Mouse (Mus musculus) thymus, adult 2 months (tissue): ENCODE data around the gene Nufip1. TPM values are rescaled to one million over a fixed set of nuclear protein-coding genes. Genes with fewer than 3 reads are reported as not detected.

Experiments used
- DNase-seq: peaks from one replicate; pipeline ENCODE4 v3.0.0; 2021
- H3K27ac ChIP-seq: fragments of 200-500 bp; 2 replicates; pipeline ENCODE4 v1.5.1; 2012; ENCODE audit warnings: low read length, control low read depth; ENCODE audit not compliant: control insufficient read depth, insufficient read depth
- H3K27me3 ChIP-seq: fragments of 200-500 bp; 2 replicates; pipeline ENCODE4 v1.6.1; 2012; ENCODE audit warnings: mild to moderate bottlenecking, low read length, moderate library complexity, mixed read lengths; ENCODE audit not compliant: control insufficient read depth, insufficient read depth
- H3K36me3 ChIP-seq: fragments of 200-500 bp; 2 replicates; pipeline ENCODE4 v1.6.1; 2012; ENCODE audit warnings: mild to moderate bottlenecking, low read length, moderate library complexity; ENCODE audit not compliant: control insufficient read depth, insufficient read depth
- H3K4me1 ChIP-seq: fragments of 200-500 bp; replicated peaks from 2 replicates; pipeline ENCODE4 v1.6.1; 2012; ENCODE audit warnings: low read length; ENCODE audit not compliant: control insufficient read depth, insufficient read depth
- H3K4me3 ChIP-seq: fragments of 200-500 bp; 2 replicates; pipeline ENCODE4 v1.5.1; 2012; ENCODE audit warnings: mild to moderate bottlenecking, low read length, control low read depth, moderate library complexity; ENCODE audit not compliant: control insufficient read depth, insufficient read depth
- CTCF ChIP-seq: fragments of 200-500 bp; IDR thresholded peaks from 2 replicates; pipeline ENCODE4 v1.5.1; 2012; ENCODE audit warnings: mild to moderate bottlenecking, control low read depth, low read length, moderate library complexity, borderline replicate concordance; ENCODE audit not compliant: control insufficient read depth, poor library complexity, insufficient read depth; ENCODE audit errors: extremely low read depth
- POLR2A ChIP-seq: fragments of 200-500 bp; IDR thresholded peaks from 2 replicates; pipeline ENCODE4 v1.6.1; 2012; ENCODE audit warnings: mild to moderate bottlenecking, low read length, control low read depth, moderate library complexity; ENCODE audit not compliant: control insufficient read depth, poor library complexity, insufficient read depth; ENCODE audit errors: extremely low read depth
- WGBS: fragments of 180-500 bp; shearing (Covaris S2); methylation state at CpG from one replicate; pipeline ENCODE4 v1.1.7; 2018; 5-methylcytosine and 5-hydroxymethylcytosine counted together
- polyA plus RNA-seq: library from polyadenylated mRNA; depleted of rRNA; stranded (reverse); fragments of >200 nt; gene quantifications from 2 replicates; pipeline ENCODE4 v1.2.3, GENCODE M21; 2012; rRNA removed

Nufip1 gene
- polyA plus RNA-seq = 5.5 and 7.2 TPM in 2 replicates

- peaks cover 7% of the 10 kb centered on the region for H3K4me1 ChIP-seq
- H3K36me3 ChIP-seq = peaks cover 12% of the 10 kb centered on the region
- under 1% methylated on average over 69 of the region's 69 CpGs for WGBS
- no peak for TF ChIP-seq CTCF
- no peak; the same call in none of the 2 replicates for TF ChIP-seq POLR2A
- no peaks in the 10 kb centered on the region for H3K27me3 ChIP-seq
- peak; percentile 83 for DNase-seq
- no peak within 1 kb of the TSS for H3K27ac ChIP-seq
- H3K4me3 ChIP-seq = peak within 1 kb of the TSS; percentile 88
Observed at GRCm38 (mm10) chr14:76110396-76111221, at the start of gene Nufip1, which contains the start of gene Gpalpp1. Nufip1 (plus strand) TSS chr14:76110891. Gpalpp1 (minus strand) TSS chr14:76110760.

- Histone ChIP-seq H3K27ac (no peak overlapping the region), H3K27me3 (no peaks in the 10 kb centered on the region)
- no peak for DNase-seq
Observed at GRCm38 (mm10) chr14:76067237-76067636, 43.5 kb upstream of the Nufip1 start.

DNA sequence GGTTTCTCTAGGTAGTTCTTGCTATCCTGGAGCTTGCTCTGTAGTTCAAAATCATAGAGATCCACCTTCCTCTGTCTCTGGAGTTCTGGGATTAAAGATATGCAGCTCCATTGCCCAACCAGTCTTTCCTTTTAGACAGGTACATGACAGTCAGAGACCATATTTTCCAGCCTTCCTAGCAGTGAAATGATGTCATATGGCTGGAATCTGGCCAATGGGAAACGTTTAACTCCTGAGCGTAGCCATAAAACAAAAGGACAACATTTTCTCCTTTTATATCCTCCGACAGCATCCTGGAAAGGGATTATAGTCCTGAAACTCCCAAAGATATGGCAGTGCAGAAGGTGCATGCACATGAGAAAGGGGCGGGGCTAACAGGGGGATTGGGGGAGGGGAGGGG lies 42.4 kb upstream of the Nufip1 start:
- Histone ChIP-seq H3K36me3 (no peaks in the 10 kb centered on the region), H3K27ac (no peak overlapping the region), H3K4me1 (no peaks in the 10 kb centered on the region), H3K4me3 (no peak overlapping the region), H3K27me3 (no peaks in the 10 kb centered on the region)
- TF ChIP-seq CTCF (no peak), POLR2A (no peak)
- DNase-seq = no peak
- 85% methylated on average over 4 of the region's 4 CpGs for WGBS

More at GRCm38 (mm10) chr14:76067237-76067636, 43.5 kb upstream of the Nufip1 start:
- TF ChIP-seq CTCF = no peak
- TF ChIP-seq POLR2A = no peak
- Histone ChIP-seq H3K36me3 (no peaks in the 10 kb centered on the region), H3K4me3 (no peak overlapping the region), H3K4me1 (no peaks in the 10 kb centered on the region)
- WGBS = 84% methylated on average over 1 of the region's 1 CpGs

GRCm38 (mm10) chr14:76069296-76069695 lies 41.4 kb upstream of the Nufip1 start:
- 94% methylated on average over 4 of the region's 4 CpGs for WGBS
- no peak overlapping the region for H3K4me3 ChIP-seq
- TF ChIP-seq POLR2A (no peak), CTCF (no peak)
- DNase-seq = no peak
- H3K4me1 ChIP-seq = no peaks in the 10 kb centered on the region
- no peak overlapping the region for H3K27ac ChIP-seq
- no peaks in the 10 kb centered on the region for H3K36me3 ChIP-seq
- H3K27me3 ChIP-seq = no peaks in the 10 kb centered on the region

DNA sequence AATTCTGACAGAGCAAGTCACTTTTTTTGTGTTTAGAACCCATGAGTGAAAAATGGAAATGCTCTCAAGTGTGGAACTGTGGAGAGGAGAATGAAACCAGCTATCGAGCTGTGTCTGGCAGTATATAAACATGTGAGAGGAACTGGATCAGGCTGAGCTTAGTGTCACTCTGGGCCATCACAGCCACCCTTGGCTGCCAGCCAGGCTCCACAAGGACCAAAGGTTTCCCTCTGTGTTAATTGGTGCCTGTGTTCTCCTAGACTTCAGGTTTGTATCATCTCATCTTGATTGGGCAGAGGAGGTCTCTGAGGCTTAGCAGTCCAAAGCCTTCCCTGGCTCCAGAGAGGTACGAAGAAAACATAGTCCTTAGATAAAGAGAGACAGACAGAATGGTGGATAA lies 38.1 kb upstream of the Nufip1 start:
- DNase-seq = no peak
- no peak for TF ChIP-seq POLR2A
- no peak for TF ChIP-seq CTCF
- Histone ChIP-seq H3K4me3 (no peak overlapping the region), H3K27ac (no peak overlapping the region), H3K4me1 (no peaks in the 10 kb centered on the region), H3K36me3 (no peaks in the 10 kb centered on the region), H3K27me3 (no peaks in the 10 kb centered on the region)
- WGBS = 85% methylated on average over 2 of the region's 2 CpGs

DNA sequence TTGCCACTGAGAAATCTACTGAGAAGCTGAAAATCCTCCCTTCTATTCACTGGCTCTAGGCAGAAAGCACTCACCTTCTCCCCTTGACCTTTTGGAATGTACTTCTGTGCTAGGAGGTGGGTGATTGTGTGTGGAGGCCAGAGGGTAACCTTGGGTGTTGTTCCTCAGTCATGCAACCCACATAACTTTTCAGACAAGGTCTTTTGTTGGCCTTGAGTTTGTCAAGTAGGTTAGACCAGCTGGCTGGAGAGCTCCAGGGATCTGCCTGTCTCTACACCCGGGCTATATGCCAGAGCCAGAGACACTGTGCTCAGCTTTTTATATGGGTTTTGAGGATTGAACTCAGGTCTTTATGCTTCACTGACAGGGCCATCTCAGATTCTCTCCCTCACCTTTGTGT lies 36.5 kb upstream of the Nufip1 start:
- no peaks in the 10 kb centered on the region for H3K27me3 ChIP-seq
- H3K36me3 ChIP-seq = no peaks in the 10 kb centered on the region
- WGBS = 97% methylated on average over 1 of the region's 1 CpGs
- no peak overlapping the region for H3K27ac ChIP-seq
- no peak for TF ChIP-seq CTCF
- H3K4me3 ChIP-seq = no peak overlapping the region
- no peak for DNase-seq
- no peaks in the 10 kb centered on the region for H3K4me1 ChIP-seq

- WGBS = 97% methylated on average over 4 of the region's 4 CpGs
- no peak for DNase-seq
- Histone ChIP-seq H3K4me3 (no peak overlapping the region), H3K27me3 (no peaks in the 10 kb centered on the region), H3K4me1 (no peaks in the 10 kb centered on the region), H3K36me3 (no peaks in the 10 kb centered on the region), H3K27ac (no peak overlapping the region)
- TF ChIP-seq CTCF (no peak), POLR2A (no peak)
Observed at GRCm38 (mm10) chr14:76075721-76076120, 35.0 kb upstream of the Nufip1 start.
